Mouse (Mus musculus): Measurements from ENCODE around the gene Kirrel3.

Gene Kirrel3

GRCm38 (mm10) chr9:34752076-34752800 is 266.5 kb downstream of the Kirrel3 start:
- DNase-seq (ENCODE audit: low spot score): no peak

- DNase-seq (ENCODE audit: low spot score): peak; percentile 73
These were observed 267.1 kb downstream of the Kirrel3 start for GRCm38 (mm10) chr9:34752801-34753170.

- no peak for DNase-seq (ENCODE audit: low spot score)
These were observed 268.2 kb downstream of the Kirrel3 start for GRCm38 (mm10) chr9:34753891-34754290.

GRCm38 (mm10) chr9:34754523-34755097 is 268.9 kb downstream of the Kirrel3 start:
- no peak for DNase-seq (ENCODE audit: low spot score)

- no peak for DNase-seq (ENCODE audit: low spot score)
These were observed 270.4 kb downstream of the Kirrel3 start for GRCm38 (mm10) chr9:34756055-34756454.

GRCm38 (mm10) chr9:34758925-34759324 is 273.2 kb downstream of the Kirrel3 start:
- no peak for DNase-seq (ENCODE audit: low spot score)

GRCm38 (mm10) chr9:34760521-34760920 is 274.8 kb downstream of the Kirrel3 start:
- no peak for DNase-seq (ENCODE audit: low spot score)

- DNase-seq (ENCODE audit: low spot score): no peak
These were observed 281.3 kb downstream of the Kirrel3 start for GRCm38 (mm10) chr9:34766792-34767623.

GRCm38 (mm10) chr9:34768961-34769360 is 283.3 kb downstream of the Kirrel3 start:
- no peak for DNase-seq (ENCODE audit: low spot score)

- no peak for DNase-seq (ENCODE audit: low spot score)
These were observed 285.3 kb downstream of the Kirrel3 start for GRCm38 (mm10) chr9:34770951-34771350.

GRCm38 (mm10) chr9:34771401-34771800 is 285.7 kb downstream of the Kirrel3 start:
- DNase-seq (ENCODE audit: low spot score): no peak

- no peak for DNase-seq (ENCODE audit: low spot score)
These were observed 286.3 kb downstream of the Kirrel3 start for GRCm38 (mm10) chr9:34772022-34772437.

GRCm38 (mm10) chr9:34781356-34781755 is 295.7 kb downstream of the Kirrel3 start:
- DNase-seq (ENCODE audit: low spot score): no peak

GRCm38 (mm10) chr9:34787915-34788314 is 302.2 kb downstream of the Kirrel3 start:
- no peak for DNase-seq (ENCODE audit: low spot score)

GRCm38 (mm10) chr9:34795226-34795625 is 309.5 kb downstream of the Kirrel3 start:
- DNase-seq (ENCODE audit: low spot score): no peak

- no peak for DNase-seq (ENCODE audit: low spot score)
These were observed 312.1 kb downstream of the Kirrel3 start for GRCm38 (mm10) chr9:34797688-34798339.

- DNase-seq (ENCODE audit: low spot score): no peak
These were observed 316.0 kb downstream of the Kirrel3 start for GRCm38 (mm10) chr9:34801662-34802061.

- no peak for DNase-seq (ENCODE audit: low spot score)
These were observed 321.2 kb downstream of the Kirrel3 start for GRCm38 (mm10) chr9:34806854-34807253.

- DNase-seq (ENCODE audit: low spot score): no peak
These were observed 324.4 kb downstream of the Kirrel3 start for GRCm38 (mm10) chr9:34809993-34810513.

- DNase-seq (ENCODE audit: low spot score): no peak
These were observed 332.8 kb downstream of the Kirrel3 start for GRCm38 (mm10) chr9:34818325-34818976.

GRCm38 (mm10) chr9:34824358-34825088 is 338.8 kb downstream of the Kirrel3 start:
- DNase-seq (ENCODE audit: low spot score): no peak
